Comparison of ENCODE assay signal across 25 mouse cellular contexts in genomic region chr5:29818287-29818686, GRCm38 (mm10).
DNase-seq lines count a peak whose midpoint lies in the region; ATAC-seq and TF ChIP-seq lines count a peak whose summit lies in the region.
"Had no signal": no experiment of that assay in that cellular context is flagged by ENCODE, and none has a peak within 500 bp of the region (broad histone marks: within the 10 kb centered on the region; RNA-seq: fewer than 3 reads in every experiment).

No protein-coding gene starts in this region.

- no peaks in the 10 kb centered on the region for H3K36me3 ChIP-seq in lung, embryonic 14.5 days (ENCODE audit: insufficient read depth)
- H3K36me3 ChIP-seq in lung, embryonic 16.5 days (ENCODE audit: control insufficient read depth, insufficient read depth, low read length): no peaks in the 10 kb centered on the region
- H3K36me3 ChIP-seq: embryonic facial prominence, embryonic 10.5 days; embryonic facial prominence, embryonic 13.5 days; heart, embryonic 10.5 days; heart, embryonic 13.5 days had no signal

- no peak; the same call in 1 of the 2 replicates for ATAC-seq in lung, embryonic 14.5 days (ENCODE audit: insufficient read depth)
- peak; percentile 86 for ATAC-seq in lung, embryonic 16.5 days (ENCODE audit: low read depth)
- ATAC-seq: forebrain, embryonic 13.5 days had no signal

- H3K27ac ChIP-seq in lung, embryonic 14.5 days (ENCODE audit: low read depth): no peak overlapping the region
- no peak overlapping the region for H3K27ac ChIP-seq in lung, embryonic 16.5 days (ENCODE audit: low read length)
- H3K27ac ChIP-seq: embryonic facial prominence, embryonic 10.5 days; embryonic facial prominence, embryonic 13.5 days; forebrain, embryonic 13.5 days; heart, adult 2 months; heart, embryonic 10.5 days; heart, embryonic 13.5 days; hindbrain, embryonic 14.5 days had no signal

- TF ChIP-seq CTCF in lung, embryonic 14.5 days (IDR thresholded peaks at IDR 0.05; ENCODE audit: low read depth): no peak

- no peaks in the 10 kb centered on the region for H3K4me1 ChIP-seq in lung, embryonic 14.5 days (ENCODE audit: insufficient read depth)
- no peaks in the 10 kb centered on the region; the same call in 1 of the 2 replicates for H3K4me1 ChIP-seq in lung, embryonic 16.5 days (replicated peaks; ENCODE audit: control insufficient read depth, insufficient read depth, low read length)
- H3K4me1 ChIP-seq: embryonic facial prominence, embryonic 10.5 days; forebrain, embryonic 13.5 days; heart, embryonic 10.5 days; heart, embryonic 13.5 days had no signal

- no peak overlapping the region for H3K9ac ChIP-seq in lung, embryonic 14.5 days
- H3K9ac ChIP-seq in lung, embryonic 16.5 days (ENCODE audit: low read length): no peak overlapping the region
- H3K9ac ChIP-seq: embryonic facial prominence, embryonic 13.5 days; forebrain, embryonic 13.5 days; heart, embryonic 13.5 days; hindbrain, embryonic 14.5 days had no signal

- 52% methylated on average over 4 of the region's 4 CpGs for WGBS in lung, embryonic 14.5 days
- 54% methylated on average over 4 of the region's 4 CpGs for WGBS in lung, embryonic 16.5 days

- no peak overlapping the region for H3K4me3 ChIP-seq in lung, embryonic 14.5 days (ENCODE audit: low read depth, low read length)
- no peak overlapping the region for H3K4me3 ChIP-seq in lung, embryonic 16.5 days (ENCODE audit: low read length)
- H3K4me3 ChIP-seq: embryonic facial prominence, embryonic 10.5 days; embryonic facial prominence, embryonic 13.5 days; erythroblast, embryonic 14.5 days; forebrain, embryonic 13.5 days; heart, adult 2 months; heart, embryonic 10.5 days; heart, embryonic 13.5 days had no signal

- H3K4me2 ChIP-seq in lung, embryonic 14.5 days: no peak overlapping the region
- no peak overlapping the region for H3K4me2 ChIP-seq in lung, embryonic 16.5 days (ENCODE audit: low read depth, low read length)
- H3K4me2 ChIP-seq: embryonic facial prominence, embryonic 13.5 days; forebrain, embryonic 13.5 days; heart, embryonic 13.5 days; hindbrain, embryonic 14.5 days had no signal

- H3K27me3 ChIP-seq in lung, embryonic 14.5 days (ENCODE audit: insufficient read depth, low read length): no peaks in the 10 kb centered on the region
- no peaks in the 10 kb centered on the region for H3K27me3 ChIP-seq in lung, embryonic 16.5 days (ENCODE audit: control insufficient read depth, insufficient read depth, low read depth, low read length)
- H3K27me3 ChIP-seq: embryonic facial prominence, embryonic 13.5 days; forebrain, embryonic 13.5 days; heart, embryonic 13.5 days had no signal

- H3K9me3 ChIP-seq in lung, embryonic 14.5 days (ENCODE audit: low read depth, low read length): no peaks in the 10 kb centered on the region
- no peaks in the 10 kb centered on the region for H3K9me3 ChIP-seq in lung, embryonic 16.5 days (ENCODE audit: control insufficient read depth, low read length)
- H3K9me3 ChIP-seq: embryonic facial prominence, embryonic 13.5 days; forebrain, embryonic 13.5 days; heart, embryonic 10.5 days had no signal

- DNase-seq in lung, embryonic 14.5 days: peak; percentile 17
- no peak for DNase-seq in lung, postnatal 25 days (ENCODE audit: low spot score)
- peak; percentile 7 for DNase-seq in lung, postnatal 14 days
- DNase-seq in layer of hippocampus, adult 9-10 months (ENCODE audit: low spot score): no peak
- DNase-seq in layer of hippocampus, adult 18-20 months (ENCODE audit: low spot score in 2 of 2): no peak
- no peak for DNase-seq in right cerebral cortex, postnatal 25 days
- DNase-seq: adrenal gland, adult 2 months; adrenal gland, postnatal 14 days; cerebellum, adult 11 months; cerebellum, adult 8-10 months; cerebellum, postnatal 36 days; embryo, embryonic 11 days; gastrocnemius, postnatal 10 days; gastrocnemius, postnatal 36 days; heart, adult 2 months; heart, postnatal 14 days; heart, postnatal 4 days had no signal

Comparison
In these comparisons a context has a peak if more than half of its experiments do, and no peak if none do; other contexts are left out.
1. DNase-seq: peak in lung, embryonic 14.5 days (single experiment) and lung, postnatal 14 days (single experiment); none in lung, postnatal 25 days (single experiment), layer of hippocampus, adult 9-10 months (single experiment), layer of hippocampus, adult 18-20 months (0 of 2) and right cerebral cortex, postnatal 25 days (single experiment).